Mouse (Mus musculus) liver, postnatal 0 days (tissue): ENCODE data around the gene Map2k7.

Experiments
- CTCF ChIP-seq: sonication (generic); IDR thresholded peaks from 2 replicates; pipeline ENCODE4 v1.5.1; 2016; ENCODE audit warnings: antibody characterized with exemption, low read depth
- EP300 ChIP-seq: IDR thresholded peaks from 2 replicates; pipeline ENCODE4 v1.6.1; 2016; ENCODE audit warnings: antibody characterized with exemption, low read depth, mild to moderate bottlenecking

DNA sequence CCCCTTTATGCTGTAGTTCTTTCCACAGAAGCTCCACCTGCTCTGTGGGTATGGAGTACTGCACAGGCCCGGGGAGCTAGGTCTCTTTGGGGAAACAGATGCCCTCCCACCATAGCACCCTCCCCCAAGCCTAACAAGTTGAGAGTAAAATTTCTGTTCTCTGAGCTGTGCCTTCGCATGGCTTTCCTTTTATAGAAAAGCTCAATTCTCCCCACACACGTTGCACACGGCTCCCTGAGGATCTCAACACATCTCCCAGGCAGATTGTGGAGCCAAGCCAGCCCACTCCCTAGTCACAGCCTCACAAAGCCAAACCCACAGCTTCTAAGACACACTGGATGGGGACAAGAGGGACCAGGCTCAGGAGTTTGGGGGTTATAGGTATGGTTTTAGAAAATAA is 18.4 kb downstream of the Map2k7 start:
- TF ChIP-seq EP300 (no peak), CTCF (no peak)
